Mouse (Mus musculus) bone marrow, adult 2 months (tissue): ENCODE measurements around the gene E330017A01Rik.

Experiments used
- CTCF ChIP-seq: fragments of 200-500 bp; IDR thresholded peaks from 2 replicates; pipeline ENCODE4 v1.5.1; 2011; ENCODE audit warnings: low read length, control low read depth; ENCODE audit not compliant: control insufficient read depth, insufficient read depth
- POLR2A ChIP-seq: fragments of 200-500 bp; IDR thresholded peaks from 2 replicates; pipeline ENCODE4 v1.6.1; 2011; ENCODE audit warnings: low read depth, mild to moderate bottlenecking, control low read depth, low read length, borderline replicate concordance; ENCODE audit not compliant: control insufficient read depth

- no peak for TF ChIP-seq CTCF
- no peak for TF ChIP-seq POLR2A
Measured at GRCm38 (mm10) chr16:58612969-58613368, 25.6 kb downstream of the E330017A01Rik start.
